Mouse (Mus musculus) liver, adult 2 months (tissue): ENCODE data around the gene Wscd2. TPM values are rescaled to one million over a fixed set of nuclear protein-coding genes. Genes with fewer than 3 reads are reported as not detected.

ENCODE experiments used
- DNase-seq: peaks from one replicate; pipeline ENCODE4 v3.0.0-alpha.2; 2011; ENCODE audit warnings: low read depth, low spot score; ENCODE audit errors: extremely low read depth
- H3K27ac ChIP-seq: fragments of 200-500 bp; replicated peaks from 2 replicates; pipeline ENCODE4 v1.5.1; 2012; ENCODE audit warnings: low read depth, mild to moderate bottlenecking, control low read depth, inconsistent platforms, low read length; ENCODE audit not compliant: insufficient read depth
- H3K27me3 ChIP-seq: fragments of 200-500 bp; 2 replicates; pipeline ENCODE4 v1.6.1; 2012; ENCODE audit warnings: mild to moderate bottlenecking, moderate library complexity, low read length, inconsistent platforms; ENCODE audit not compliant: control insufficient read depth, insufficient read depth
- H3K36me3 ChIP-seq: fragments of 200-500 bp; 2 replicates; pipeline ENCODE4 v1.6.1; 2012; ENCODE audit warnings: low read length, inconsistent platforms; ENCODE audit not compliant: control insufficient read depth, insufficient read depth
- H3K4me1 ChIP-seq: fragments of 200-500 bp; 2 replicates; pipeline ENCODE4 v1.6.1; 2011; ENCODE audit warnings: low read length; ENCODE audit not compliant: control insufficient read depth, insufficient read depth
- H3K4me3 ChIP-seq: fragments of 200-500 bp; 2 replicates; pipeline ENCODE4 v1.5.1; 2011; ENCODE audit warnings: low read depth, mild to moderate bottlenecking, control low read depth, low read length, moderate library complexity; ENCODE audit not compliant: insufficient read depth
- H3K79me2 ChIP-seq: fragments of 200-500 bp; 2 replicates; pipeline ENCODE4 v1.6.1; 2012; ENCODE audit warnings: inconsistent platforms, mild to moderate bottlenecking, low read length, moderate library complexity; ENCODE audit not compliant: control insufficient read depth, insufficient read depth
- H3K9ac ChIP-seq: fragments of 200-500 bp; 2 replicates; pipeline ENCODE4 v1.6.1; 2012; ENCODE audit warnings: low read depth, mild to moderate bottlenecking, control low read depth, inconsistent platforms, low read length
- CTCF ChIP-seq: fragments of 200-500 bp; IDR thresholded peaks from 2 replicates; pipeline ENCODE4 v1.5.1; 2011; ENCODE audit warnings: low read depth, low read length, control low read depth
- POLR2A ChIP-seq: fragments of 200-500 bp; IDR thresholded peaks from 2 replicates; pipeline ENCODE4 v1.6.1; 2011; ENCODE audit warnings: low read length, control low read depth; ENCODE audit not compliant: insufficient read depth; ENCODE audit errors: extremely low read depth
- WGBS: fragments of 180-500 bp; shearing (Covaris S2); methylation state at CpG from one replicate; pipeline ENCODE4 v1.1.7; 2018; 5-methylcytosine and 5-hydroxymethylcytosine counted together
- polyA plus RNA-seq: library from polyadenylated mRNA; depleted of rRNA; stranded (reverse); fragments of >200 nt; gene quantifications from 2 replicates; pipeline ENCODE4 v1.2.3, GENCODE M21; 2012
- total RNA-seq: library from RNA; depleted of rRNA; stranded (reverse); fragments of >200 nt; gene quantifications from 2 replicates; pipeline ENCODE4 v1.2.3, GENCODE M21; 2014

Gene Wscd2
- total and polyA plus RNA-seq, 2 experiments: 0.05 to 0.09 TPM

- DNase-seq: no peak
- H3K36me3 ChIP-seq: no peaks in the 10 kb centered on the region
- peaks cover 8% of the 10 kb centered on the region; the same call in 1 of the 2 replicates for H3K27me3 ChIP-seq
- no peak for TF ChIP-seq CTCF
- no peak for TF ChIP-seq POLR2A
- H3K4me1 ChIP-seq: no peaks in the 10 kb centered on the region
- H3K4me3 ChIP-seq: no peak overlapping the region
- no peak overlapping the region for H3K27ac ChIP-seq
- H3K9ac ChIP-seq: no peak overlapping the region
- WGBS: 35% methylated on average over 7 of the region's 7 CpGs
- H3K79me2 ChIP-seq: no peaks in the 10 kb centered on the region
Observed at GRCm38 (mm10) chr5:113492417-113493035, 2.4 kb downstream of the Wscd2 start.

GRCm38 (mm10) chr5:113493997-113494396, 3.9 kb downstream of the Wscd2 start:
- Histone ChIP-seq H3K9ac (no peak overlapping the region), H3K79me2 (no peaks in the 10 kb centered on the region), H3K36me3 (no peaks in the 10 kb centered on the region), H3K27ac (no peak overlapping the region), H3K4me3 (no peak overlapping the region), H3K27me3 (peaks cover 8% of the 10 kb centered on the region; the same call in 1 of the 2 replicates), H3K4me1 (no peaks in the 10 kb centered on the region)
- WGBS: 66% methylated on average over 8 of the region's 8 CpGs
- no peak for DNase-seq
- no peak for TF ChIP-seq POLR2A
- TF ChIP-seq CTCF: no peak

DNA sequence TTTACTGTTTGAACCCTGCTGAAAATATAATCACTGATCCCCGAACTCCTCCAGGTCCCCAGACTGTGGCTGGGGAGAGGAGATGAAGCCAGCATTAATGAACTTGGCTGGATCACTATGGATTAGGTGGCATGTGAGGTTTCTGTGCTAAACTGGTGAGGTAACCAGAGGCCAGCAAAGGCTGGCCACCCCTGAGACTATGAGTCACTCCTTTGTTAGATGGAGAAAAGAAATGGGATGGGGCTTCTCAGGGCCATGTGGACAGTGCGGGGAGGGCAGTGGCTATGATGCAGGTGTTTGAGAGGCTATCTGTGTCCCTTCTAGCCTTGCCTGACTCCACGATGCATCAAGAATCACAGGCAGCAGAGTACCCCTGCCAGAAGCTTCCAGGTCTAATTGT, 6.8 kb downstream of the Wscd2 start:
- Histone ChIP-seq H3K4me3 (no peak overlapping the region), H3K36me3 (no peaks in the 10 kb centered on the region), H3K27ac (no peak overlapping the region), H3K9ac (no peak overlapping the region), H3K79me2 (no peaks in the 10 kb centered on the region), H3K27me3 (no peaks in the 10 kb centered on the region), H3K4me1 (no peaks in the 10 kb centered on the region)
- TF ChIP-seq CTCF (no peak), POLR2A (no peak)
- WGBS: 61% methylated on average over 3 of the region's 3 CpGs
- DNase-seq: no peak

DNA sequence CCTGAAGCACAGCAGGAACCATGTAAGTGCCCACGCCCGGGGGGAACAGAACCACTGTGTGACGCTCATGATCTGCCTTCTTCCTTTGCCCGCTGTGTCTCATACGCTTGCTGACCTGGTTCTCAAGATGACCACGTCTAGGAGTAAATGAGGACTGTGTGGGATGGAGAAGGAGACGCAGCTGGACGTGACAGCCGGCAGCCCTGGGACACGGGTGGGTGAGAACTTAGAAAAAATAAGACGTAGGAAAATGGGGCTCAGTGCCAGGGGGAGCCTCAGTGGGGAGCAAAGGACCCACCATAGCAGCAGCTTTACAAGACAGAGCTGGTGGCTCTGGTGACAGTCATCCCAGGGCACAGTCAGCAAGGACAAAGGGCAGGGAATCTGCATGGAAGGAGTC, 9.3 kb downstream of the Wscd2 start:
- Histone ChIP-seq H3K4me3 (no peak overlapping the region), H3K79me2 (no peaks in the 10 kb centered on the region), H3K36me3 (no peaks in the 10 kb centered on the region), H3K4me1 (no peaks in the 10 kb centered on the region), H3K9ac (no peak overlapping the region), H3K27me3 (no peaks in the 10 kb centered on the region), H3K27ac (no peak overlapping the region)
- no peak for DNase-seq
- no peak for TF ChIP-seq CTCF
- no peak for TF ChIP-seq POLR2A
- 87% methylated on average over 11 of the region's 11 CpGs for WGBS

- Histone ChIP-seq H3K4me3 (no peak overlapping the region), H3K9ac (no peak overlapping the region), H3K79me2 (no peaks in the 10 kb centered on the region), H3K27ac (no peak overlapping the region), H3K27me3 (no peaks in the 10 kb centered on the region), H3K36me3 (no peaks in the 10 kb centered on the region), H3K4me1 (no peaks in the 10 kb centered on the region)
- TF ChIP-seq POLR2A: no peak
- WGBS: 39% methylated on average over 10 of the region's 10 CpGs
- DNase-seq: no peak
Observed at GRCm38 (mm10) chr5:113503276-113503675, 13.1 kb downstream of the Wscd2 start.

DNA sequence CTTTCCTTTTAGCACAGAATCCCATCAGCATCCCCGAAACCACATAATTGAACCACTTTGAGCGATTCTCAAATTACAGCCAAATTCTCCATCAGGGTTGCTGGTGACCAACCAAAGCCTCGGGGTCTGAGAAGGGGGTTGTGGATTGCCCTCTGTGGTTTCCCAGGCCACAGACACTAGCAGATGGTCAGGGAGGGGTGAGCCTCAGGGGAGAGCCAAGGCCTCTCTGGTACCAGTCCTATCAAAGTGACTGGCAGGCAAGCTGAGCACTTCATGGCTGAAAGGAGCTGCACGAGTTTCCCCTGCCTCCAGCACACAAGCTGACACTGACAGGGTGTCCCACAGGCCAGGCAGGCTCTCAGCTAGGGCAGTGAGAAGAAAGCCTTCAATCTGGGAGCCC, 14.5 kb downstream of the Wscd2 start:
- WGBS: 37% methylated on average over 4 of the region's 4 CpGs
- Histone ChIP-seq H3K79me2 (no peaks in the 10 kb centered on the region), H3K27me3 (no peaks in the 10 kb centered on the region), H3K27ac (no peak overlapping the region), H3K4me1 (no peaks in the 10 kb centered on the region), H3K9ac (no peak overlapping the region), H3K36me3 (no peaks in the 10 kb centered on the region), H3K4me3 (no peak overlapping the region)
- TF ChIP-seq CTCF (no peak), POLR2A (no peak)
- no peak for DNase-seq
